ENCODE assay signal across 15 mouse cellular contexts in genomic region chr2:121676951-121677648, GRCm38 (mm10).
DNase-seq lines count a peak whose midpoint lies in the region; ATAC-seq and TF ChIP-seq lines count a peak whose summit lies in the region.
"Had no signal": no experiment of that assay in that cellular context is flagged by ENCODE, and none has a peak within 500 bp of the region (broad histone marks: within the 10 kb centered on the region; RNA-seq: fewer than 3 reads in every experiment).

No protein-coding gene starts in this region.

- no peaks in the 10 kb centered on the region for H3K36me3 ChIP-seq in forebrain, postnatal 0 days (ENCODE audit: insufficient read depth)
- no peaks in the 10 kb centered on the region for H3K36me3 ChIP-seq in forebrain, embryonic 13.5 days (ENCODE audit: poor library complexity, severe bottlenecking)
- H3K36me3 ChIP-seq in heart, embryonic 12.5 days: no peaks in the 10 kb centered on the region
- no peaks in the 10 kb centered on the region for H3K36me3 ChIP-seq in midbrain, embryonic 14.5 days (ENCODE audit: control insufficient read depth, insufficient read depth, low read length)
- H3K36me3 ChIP-seq: G1E had no signal

- H3K4me1 ChIP-seq in forebrain, postnatal 0 days (ENCODE audit: insufficient read depth): no peaks in the 10 kb centered on the region; the same call in 1 of the 2 replicates
- H3K4me1 ChIP-seq in forebrain, embryonic 13.5 days: peaks cover 16% of the 10 kb centered on the region
- H3K4me1 ChIP-seq in heart, embryonic 12.5 days (replicated peaks): peaks cover 8% of the 10 kb centered on the region
- H3K4me1 ChIP-seq in midbrain, embryonic 14.5 days (ENCODE audit: control insufficient read depth, insufficient read depth, low read length): peaks cover 6% of the 10 kb centered on the region; the same call in 1 of the 2 replicates

- ATAC-seq in forebrain, postnatal 0 days: peak; percentile 40
- ATAC-seq in forebrain, embryonic 13.5 days: no peak
- no peak for ATAC-seq in heart, embryonic 12.5 days (ENCODE audit: insufficient number of reproducible peaks, low FRiP score)
- no peak for ATAC-seq in midbrain, embryonic 14.5 days (ENCODE audit: low FRiP score, low TSS enrichment)

- no peaks in the 10 kb centered on the region for H3K27me3 ChIP-seq in forebrain, postnatal 0 days (ENCODE audit: insufficient read depth, low read length)
- H3K27me3 ChIP-seq in forebrain, embryonic 13.5 days: no peaks in the 10 kb centered on the region
- H3K27me3 ChIP-seq in heart, embryonic 12.5 days (replicated peaks): no peaks in the 10 kb centered on the region
- no peaks in the 10 kb centered on the region for H3K27me3 ChIP-seq in midbrain, embryonic 14.5 days (ENCODE audit: control insufficient read depth, insufficient read depth, low read length)

- H3K9me3 ChIP-seq in forebrain, postnatal 0 days (ENCODE audit: low read length): no peaks in the 10 kb centered on the region
- H3K9me3 ChIP-seq in forebrain, embryonic 13.5 days (replicated peaks): no peaks in the 10 kb centered on the region
- H3K9me3 ChIP-seq in heart, embryonic 12.5 days (replicated peaks): no peaks in the 10 kb centered on the region; the same call in 1 of the 2 replicates
- H3K9me3 ChIP-seq in midbrain, embryonic 14.5 days (ENCODE audit: control insufficient read depth, low read length): no peaks in the 10 kb centered on the region
- H3K9me3 ChIP-seq: G1E had no signal

- no peak overlapping the region for H3K4me2 ChIP-seq in forebrain, postnatal 0 days (ENCODE audit: low read depth)
- no peak overlapping the region for H3K4me2 ChIP-seq in forebrain, embryonic 13.5 days
- H3K4me2 ChIP-seq in heart, embryonic 12.5 days: peak overlapping the region; percentile 24; the same call in 1 of the 2 replicates
- peak overlapping the region; percentile 9; the same call in 1 of the 2 replicates for H3K4me2 ChIP-seq in midbrain, embryonic 14.5 days (ENCODE audit: low read length)

- no peak overlapping the region for H3K4me3 ChIP-seq in forebrain, postnatal 0 days (ENCODE audit: low read depth, low read length)
- H3K4me3 ChIP-seq in forebrain, embryonic 13.5 days: no peak overlapping the region
- H3K4me3 ChIP-seq in heart, embryonic 12.5 days: no peak overlapping the region
- H3K4me3 ChIP-seq in midbrain, embryonic 14.5 days (replicated peaks; ENCODE audit: low read depth, low read length): no peak overlapping the region

- peak overlapping the region; percentile 23 for H3K27ac ChIP-seq in forebrain, postnatal 0 days (ENCODE audit: low read depth, low read length)
- H3K27ac ChIP-seq in forebrain, embryonic 13.5 days: no peak overlapping the region; the same call in 1 of the 2 replicates
- no peak overlapping the region for H3K27ac ChIP-seq in heart, embryonic 12.5 days (ENCODE audit: poor library complexity, severe bottlenecking)
- peak overlapping the region; percentile 9; the same call in 1 of the 2 replicates for H3K27ac ChIP-seq in midbrain, embryonic 14.5 days (replicated peaks; ENCODE audit: low read depth, low read length)

- H3K9ac ChIP-seq in forebrain, postnatal 0 days: 0 out of 2 replicates have a peak overlapping the region, but pooled peaks have one; percentile 10
- no peak overlapping the region for H3K9ac ChIP-seq in forebrain, embryonic 13.5 days
- H3K9ac ChIP-seq in heart, embryonic 12.5 days: no peak overlapping the region
- H3K9ac ChIP-seq in midbrain, embryonic 14.5 days (replicated peaks; ENCODE audit: low read length): 0 out of 2 replicates have a peak overlapping the region, but pooled peaks have one; percentile 17

- no peak for TF ChIP-seq CTCF in forebrain, postnatal 0 days (IDR thresholded peaks at IDR 0.05; ENCODE audit: low read depth)

- WGBS in forebrain, postnatal 0 days: 41% methylated on average over 6 of the region's 6 CpGs
- WGBS in forebrain, embryonic 13.5 days: 49% methylated on average over 6 of the region's 6 CpGs
- 34% methylated on average over 6 of the region's 6 CpGs for WGBS in heart, embryonic 12.5 days
- 62% methylated on average over 6 of the region's 6 CpGs for WGBS in midbrain, embryonic 14.5 days

- DNase-seq in forebrain, postnatal 0 days: no peak
- peak; percentile 18 for DNase-seq in lung, postnatal 10 days
- no peak for DNase-seq in lung, postnatal 25 days (ENCODE audit: low spot score)
- DNase-seq in midbrain, embryonic 14.5 days: no peak
- no peak for DNase-seq in kidney, adult 8-10 months
- no peak for DNase-seq in urinary bladder, postnatal 36 days (ENCODE audit: low spot score in 2 of 2)
- DNase-seq: adrenal gland, postnatal 36 days; cerebellum, postnatal 36 days; kidney, adult 18-20 months; lung, postnatal 36 days; right cerebral cortex, adult 18-20 months; thymus, adult 18-20 months had no signal

Comparison
In these comparisons a context has a peak if more than half of its experiments do, and no peak if none do; other contexts are left out.
1. H3K27ac ChIP-seq: peak in forebrain, postnatal 0 days (single experiment) and midbrain, embryonic 14.5 days (single experiment); none in forebrain, embryonic 13.5 days (single experiment) and heart, embryonic 12.5 days (single experiment).
2. H3K9ac ChIP-seq: peak in forebrain, postnatal 0 days (single experiment) and midbrain, embryonic 14.5 days (single experiment); none in forebrain, embryonic 13.5 days (single experiment) and heart, embryonic 12.5 days (single experiment).
3. H3K4me2 ChIP-seq: peak in heart, embryonic 12.5 days (single experiment) and midbrain, embryonic 14.5 days (single experiment); none in forebrain, postnatal 0 days (single experiment) and forebrain, embryonic 13.5 days (single experiment).